Mouse (Mus musculus) kidney, postnatal 10 days (tissue): ENCODE measurements around the gene Rasgef1b.
A peak's percentile ranks its signal among the peaks of the same experiment; 100 is the strongest.

Experiments
- DNase-seq: peaks from one replicate; pipeline ENCODE4 v3.0.0; 2021; ENCODE audit warnings: mixed read lengths

Gene Rasgef1b

DNA sequence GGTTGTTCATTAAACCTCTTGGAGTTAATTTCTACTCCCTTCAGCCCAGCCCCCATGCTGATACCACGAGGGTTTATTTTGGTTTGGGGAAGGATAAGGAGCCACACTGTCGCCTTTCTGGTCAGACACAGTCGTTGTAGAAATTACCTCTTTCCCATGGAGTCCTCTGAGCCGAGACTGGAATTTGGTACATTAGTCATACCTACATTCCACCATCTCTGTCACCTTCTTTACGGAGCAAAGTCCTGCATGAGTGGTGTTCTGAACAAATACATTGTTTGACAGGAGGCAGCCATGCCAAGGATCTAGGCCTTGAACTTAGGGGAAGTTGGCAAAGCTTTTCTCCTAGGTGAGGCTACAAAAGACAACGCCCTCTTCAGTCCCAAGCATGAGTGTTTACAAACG, 202.1 kb downstream of the Rasgef1b start:
- DNase-seq, result no peak

DNA sequence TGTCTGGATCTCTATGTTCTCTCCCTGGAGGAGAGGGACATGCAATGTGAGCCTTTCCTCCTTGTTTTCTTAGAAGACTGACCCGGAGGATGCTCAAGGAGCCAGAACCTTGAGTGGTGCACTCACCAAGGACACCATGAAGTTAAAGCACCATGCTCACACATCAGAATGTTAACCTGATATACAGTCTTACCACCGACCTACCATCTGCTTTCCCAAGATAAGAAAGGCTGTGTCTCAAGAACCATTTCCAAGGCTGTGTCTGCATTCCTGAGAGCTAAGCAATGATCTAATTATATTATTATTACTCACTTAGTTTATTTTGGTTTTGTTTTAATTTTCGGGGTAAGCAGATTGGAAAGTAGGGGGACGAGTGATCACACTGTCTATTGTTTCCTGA, 203.2 kb downstream of the Rasgef1b start:
- DNase-seq, result no peak

DNA sequence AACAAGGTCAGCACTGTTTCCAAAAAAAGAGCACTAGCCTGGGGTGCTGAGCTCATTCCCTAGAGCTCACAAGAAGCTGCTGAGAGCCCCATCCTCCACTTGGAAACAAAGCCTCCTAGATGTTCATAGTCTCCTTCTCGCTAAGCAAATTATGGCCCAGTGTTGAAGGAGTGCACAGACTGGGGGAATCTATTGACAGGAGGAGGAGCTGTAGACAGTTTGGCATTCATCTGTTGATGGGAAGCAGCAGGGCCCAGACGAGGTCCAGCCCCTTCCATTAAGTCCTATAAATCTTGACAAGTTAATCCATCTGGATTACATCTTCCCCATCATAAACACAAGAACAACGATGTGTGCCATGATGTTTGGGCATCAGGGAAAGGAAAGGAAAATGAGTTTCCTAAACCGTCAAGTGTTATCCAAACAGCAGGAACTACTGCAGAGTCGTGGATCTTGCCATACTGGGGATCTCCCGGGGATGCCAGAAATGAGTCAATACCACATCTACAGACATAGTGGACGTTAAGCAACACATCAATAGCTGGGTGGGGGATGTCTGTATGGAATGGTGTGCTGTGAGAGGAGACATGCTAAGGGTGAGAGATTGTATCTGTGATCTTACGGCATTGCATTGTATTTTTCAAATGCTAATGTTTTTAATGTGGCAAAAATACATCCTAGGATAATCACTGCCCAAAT, 206.1 kb downstream of the Rasgef1b start:
- DNase-seq, result peak; percentile 31

- peak; percentile 63 for DNase-seq
Measured at GRCm38 (mm10) chr5:99521411-99521810, 207.5 kb downstream of the Rasgef1b start.

DNA sequence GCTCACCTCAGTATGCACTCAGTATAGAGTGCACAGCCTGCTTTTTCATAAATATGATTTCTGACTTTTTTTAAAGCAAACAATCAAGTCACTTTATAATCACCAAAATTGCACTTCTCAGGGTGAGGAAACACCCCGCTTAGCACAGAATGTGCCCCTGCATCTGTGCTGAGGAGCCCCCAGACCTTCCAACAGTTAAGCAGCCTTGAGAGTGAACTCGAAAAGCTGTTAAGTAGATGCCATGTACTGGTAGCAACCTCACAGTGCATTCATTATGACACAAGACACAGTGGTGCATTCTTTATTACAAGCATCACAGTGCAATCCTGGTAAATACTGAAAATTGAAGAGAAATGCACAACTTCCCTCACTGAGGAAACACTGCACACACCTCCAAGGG, 209.3 kb downstream of the Rasgef1b start:
- DNase-seq, result no peak

DNA sequence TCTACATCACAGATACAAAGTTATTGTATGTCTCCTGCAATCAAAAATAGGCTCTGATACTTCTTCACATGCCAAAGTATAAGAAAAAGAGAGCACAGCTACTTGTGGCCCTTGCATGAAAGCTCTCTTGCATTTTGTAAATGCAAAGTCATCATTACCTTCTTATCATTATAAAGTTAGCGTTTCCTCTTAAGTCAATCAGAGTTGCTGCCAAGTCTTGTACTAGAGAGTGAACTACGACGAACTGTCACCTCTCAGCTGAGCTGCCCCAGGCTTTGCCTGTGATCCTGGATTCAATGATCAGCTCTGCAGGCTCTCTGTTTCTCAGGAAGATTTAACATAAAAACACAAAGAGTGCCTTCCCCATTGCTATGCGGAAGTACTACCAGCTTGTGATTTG, 209.8 kb downstream of the Rasgef1b start:
- no peak for DNase-seq

DNA sequence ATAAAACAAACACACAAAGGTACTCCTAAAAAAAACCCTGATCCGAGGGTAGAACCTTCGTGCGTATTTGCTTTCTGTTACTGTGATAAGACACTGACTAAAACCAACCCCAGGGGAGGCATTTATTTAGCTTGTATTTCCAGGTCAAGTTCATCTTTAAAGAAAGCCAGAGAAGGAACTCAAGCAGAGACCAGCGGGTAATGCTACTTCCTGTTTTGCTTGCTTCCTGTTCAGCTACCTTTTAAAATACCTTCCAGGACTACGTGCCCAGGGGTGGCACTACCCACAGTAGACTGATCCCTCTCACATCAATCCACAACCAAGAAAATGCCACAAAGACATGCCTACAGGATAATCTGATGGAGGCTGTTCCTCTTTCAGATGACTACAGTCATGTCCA, 212.7 kb downstream of the Rasgef1b start:
- DNase-seq, result no peak

DNA sequence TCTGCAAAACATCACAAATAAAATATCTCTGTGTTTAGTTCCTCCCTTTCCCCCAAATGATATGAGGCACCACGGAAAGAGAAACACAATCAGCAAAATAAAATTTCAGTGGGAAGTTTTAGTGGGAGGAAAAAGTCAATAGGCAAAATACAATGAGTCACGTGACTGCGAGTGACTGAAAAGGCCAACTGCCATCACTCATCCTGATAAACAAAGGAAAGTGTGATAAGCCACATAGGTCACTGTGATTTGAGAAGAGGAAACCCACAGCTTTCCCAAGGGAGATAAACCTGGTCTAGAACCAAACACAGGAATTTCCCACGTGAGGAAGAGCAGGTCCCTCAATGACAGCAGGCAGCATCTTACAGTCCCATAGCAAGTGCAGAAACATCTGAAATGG, 213.1 kb downstream of the Rasgef1b start:
- DNase-seq, result no peak

GRCm38 (mm10) chr5:99513209-99513880, 215.5 kb downstream of the Rasgef1b start:
- DNase-seq, result no peak

- no peak for DNase-seq
Measured at GRCm38 (mm10) chr5:99511081-99511480, 217.8 kb downstream of the Rasgef1b start.

GRCm38 (mm10) chr5:99506109-99506508, 222.8 kb downstream of the Rasgef1b start:
- no peak for DNase-seq

- peak; percentile 53 for DNase-seq
Measured at GRCm38 (mm10) chr5:99504349-99504830, 224.5 kb downstream of the Rasgef1b start.

DNA sequence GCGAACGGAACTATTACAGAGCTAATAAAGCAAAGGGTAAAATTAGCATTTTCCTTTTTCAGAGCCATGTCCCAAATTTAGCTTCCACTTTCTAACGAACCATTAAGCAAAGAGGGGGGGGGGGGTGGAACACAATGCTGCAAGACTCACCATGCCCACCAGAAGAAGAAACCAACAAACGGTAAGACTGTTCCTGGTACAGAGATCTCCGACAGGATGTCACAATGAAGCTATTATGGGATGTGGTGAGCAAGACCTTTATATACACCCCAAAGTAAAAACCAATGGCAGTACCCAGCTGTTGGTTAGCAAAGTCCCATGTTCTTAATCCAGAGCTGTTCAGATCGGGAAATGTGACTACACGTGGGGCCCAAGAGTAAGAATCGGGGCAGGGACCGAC, 226.2 kb downstream of the Rasgef1b start:
- DNase-seq, result no peak

DNA sequence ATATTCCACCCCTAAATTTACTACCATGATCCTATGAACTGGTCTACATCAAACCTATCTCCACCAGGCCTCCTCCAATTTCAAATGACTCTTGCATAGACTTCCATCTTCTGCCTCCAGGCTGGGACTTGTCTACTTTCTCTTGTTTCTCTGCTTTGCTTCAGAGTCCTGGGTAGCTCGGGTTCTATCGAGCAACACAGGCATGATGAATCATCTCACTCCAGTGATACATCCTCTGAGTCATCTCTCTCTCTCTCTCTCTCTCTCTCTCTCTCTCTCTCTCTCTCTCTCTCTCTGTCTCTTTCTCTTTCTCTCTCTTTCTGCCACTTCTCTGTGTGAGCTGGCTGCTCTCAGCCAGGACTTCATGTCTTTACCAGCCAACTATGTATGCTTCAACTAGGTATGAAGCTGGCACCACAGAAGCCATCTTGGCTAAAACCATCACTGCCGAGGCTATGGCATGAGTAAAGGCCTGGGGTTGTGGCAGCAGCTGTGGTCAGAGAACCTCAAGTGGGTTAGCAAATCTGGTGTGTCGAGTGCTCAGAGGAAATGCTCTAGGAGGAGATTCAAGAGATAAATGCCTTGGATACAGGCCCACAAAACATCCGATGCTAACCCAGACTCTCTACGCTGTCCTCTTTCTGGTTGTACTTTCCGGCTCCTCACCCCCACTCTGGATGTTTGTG, 229.3 kb downstream of the Rasgef1b start:
- peak; percentile 13 for DNase-seq

DNA sequence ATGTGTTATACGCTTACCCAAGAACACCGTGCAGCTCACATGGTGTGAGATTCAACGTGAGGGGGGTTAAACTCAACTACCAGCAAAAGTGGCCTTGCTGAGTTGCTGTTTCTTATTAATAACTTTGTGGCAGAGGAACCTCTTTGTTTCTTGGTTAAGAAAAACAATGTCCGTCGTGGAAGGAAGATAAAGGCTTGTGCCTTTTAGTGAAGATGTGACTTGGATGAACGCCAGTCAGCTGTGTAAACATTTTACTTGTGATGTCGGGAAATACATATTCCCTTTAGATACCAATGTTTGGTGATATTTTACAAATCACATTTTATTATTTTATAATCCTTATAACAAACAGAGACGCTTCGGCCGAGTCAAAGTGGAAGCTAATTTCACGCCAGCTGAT, 231.0 kb downstream of the Rasgef1b start:
- DNase-seq, result peak; percentile 17

DNA sequence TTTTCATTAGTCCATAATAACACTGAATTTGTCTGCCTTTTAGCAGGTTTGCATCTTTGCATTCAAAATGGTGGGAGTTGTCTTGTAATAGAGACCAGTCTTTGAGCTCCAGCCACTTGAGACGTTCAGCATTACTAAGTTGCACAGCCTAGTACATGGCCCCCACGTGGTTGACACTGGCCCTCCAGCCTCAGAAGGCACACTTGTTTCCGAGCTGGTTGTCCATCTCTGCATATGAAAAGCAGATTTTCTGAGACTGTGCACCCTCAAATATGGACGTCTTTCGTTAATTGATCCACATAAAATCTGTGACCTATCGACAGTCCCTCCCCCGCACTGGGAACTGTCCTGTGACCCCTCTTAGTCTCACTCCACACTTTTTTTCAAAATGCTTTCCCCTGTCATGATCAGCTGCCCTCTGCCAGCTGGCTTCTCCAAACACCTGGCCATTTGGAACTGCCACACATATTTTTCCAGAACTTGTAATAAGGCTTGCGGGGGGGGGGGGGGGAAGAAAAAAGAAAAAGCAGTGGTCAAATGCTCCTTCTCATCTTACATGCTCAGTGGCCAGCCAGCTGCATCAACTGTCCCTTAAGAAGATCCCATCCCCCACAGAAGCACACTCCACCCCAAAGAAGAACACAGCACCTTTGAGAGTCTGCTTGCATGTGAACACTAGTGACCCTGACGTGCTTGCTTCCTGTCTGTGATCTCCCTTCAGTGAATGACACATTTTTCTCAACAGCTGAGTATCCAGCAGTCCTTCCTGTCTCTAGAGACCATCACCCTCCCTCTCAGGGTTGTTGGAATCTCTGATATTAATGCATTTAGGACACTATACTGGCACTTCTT, 231.7 kb downstream of the Rasgef1b start:
- DNase-seq, result no peak

DNA sequence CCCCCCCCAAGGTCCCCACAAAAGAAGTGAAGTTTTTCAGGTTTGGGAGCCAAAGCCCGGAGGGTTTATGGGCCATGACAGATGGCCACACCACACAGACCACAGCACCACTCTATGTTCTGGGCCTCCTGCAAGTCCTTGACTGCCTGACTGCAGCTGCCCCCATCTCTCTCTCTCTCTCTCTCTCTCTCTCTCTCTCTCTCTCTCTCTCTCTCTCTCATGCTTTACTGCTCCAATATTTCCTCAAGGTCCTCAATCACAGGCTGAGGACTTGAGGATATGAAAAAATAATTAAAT, 232.8 kb downstream of the Rasgef1b start:
- no peak for DNase-seq

GRCm38 (mm10) chr5:99495354-99496156, 233.3 kb downstream of the Rasgef1b start:
- no peak for DNase-seq

- no peak for DNase-seq
Measured at GRCm38 (mm10) chr5:99493861-99494260, 235.0 kb downstream of the Rasgef1b start.

DNA sequence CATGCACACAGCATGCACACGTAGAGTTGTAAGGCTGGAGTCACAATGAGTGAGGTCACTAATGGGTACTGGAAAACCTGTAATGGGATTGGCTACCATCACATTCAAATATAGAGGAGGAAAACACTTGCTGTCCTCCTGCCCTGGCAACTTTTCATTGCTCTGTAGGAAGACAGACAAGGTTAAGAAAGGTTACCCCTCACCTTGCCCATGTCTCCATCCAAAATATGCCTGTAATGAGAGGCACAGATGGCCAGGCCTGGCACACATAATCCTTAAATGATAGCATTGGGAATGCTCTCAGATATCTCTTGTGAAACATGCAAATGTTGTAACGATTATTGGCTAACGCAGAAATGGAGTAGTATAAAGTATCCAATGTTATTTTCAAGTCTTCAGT, 235.8 kb downstream of the Rasgef1b start:
- no peak for DNase-seq

- DNase-seq, result no peak
Measured at GRCm38 (mm10) chr5:99488479-99489158, 240.2 kb downstream of the Rasgef1b start.
